16 mouse cellular contexts compared by ENCODE assay signal in genomic region chr10:34327144-34327543, GRCm38 (mm10).
"Had no signal": no experiment of that assay in that cellular context is flagged by ENCODE, and none has a peak within 500 bp of the region (broad histone marks: within the 10 kb centered on the region; RNA-seq: fewer than 3 reads in every experiment).

No protein-coding gene starts in this region.

- H3K9ac ChIP-seq: limb, embryonic 13.5 days; liver, embryonic 12.5 days; liver, embryonic 15.5 days; lung, embryonic 15.5 days; neural tube, embryonic 12.5 days had no signal

- H3K4me1 ChIP-seq: limb, embryonic 10.5 days; limb, embryonic 13.5 days; liver, embryonic 12.5 days; liver, embryonic 15.5 days; lung, embryonic 15.5 days; neural tube, embryonic 12.5 days had no signal

- H3K9me3 ChIP-seq: limb, embryonic 10.5 days; limb, embryonic 13.5 days; liver, embryonic 12.5 days; liver, embryonic 15.5 days; lung, embryonic 15.5 days; megakaryocyte, embryonic 14.5 days; neural tube, embryonic 12.5 days had no signal

- H3K27ac ChIP-seq: kidney, postnatal 0 days; limb, embryonic 10.5 days; limb, embryonic 13.5 days; liver, embryonic 12.5 days; liver, embryonic 15.5 days; lung, embryonic 15.5 days; neural tube, embryonic 12.5 days had no signal

- H3K4me3 ChIP-seq: layer of hippocampus, adult 2 months; limb, embryonic 10.5 days; limb, embryonic 13.5 days; liver, embryonic 12.5 days; liver, embryonic 15.5 days; lung, embryonic 15.5 days; megakaryocyte, embryonic 14.5 days; neural tube, embryonic 12.5 days had no signal

- H3K27me3 ChIP-seq: limb, embryonic 13.5 days; liver, embryonic 12.5 days; liver, embryonic 15.5 days; lung, embryonic 15.5 days; megakaryocyte, embryonic 14.5 days; neural tube, embryonic 12.5 days had no signal

- DNase-seq: kidney, postnatal 25 days; layer of hippocampus, adult 9-11 months; liver; lung, adult 18-20 months; lung, postnatal 10 days; thymus, adult 18-20 months; thymus, postnatal 36 days had no signal

- ATAC-seq: liver, embryonic 12.5 days had no signal

- H3K4me2 ChIP-seq: limb, embryonic 13.5 days; liver, embryonic 12.5 days; liver, embryonic 15.5 days; lung, embryonic 15.5 days; neural tube, embryonic 12.5 days had no signal

- H3K36me3 ChIP-seq: limb, embryonic 10.5 days; limb, embryonic 13.5 days; liver, embryonic 15.5 days; lung, embryonic 15.5 days; neural tube, embryonic 12.5 days had no signal
